Mouse (Mus musculus): ENCODE results near the gene Prpf40a. TPM values are rescaled to one million over a fixed set of nuclear protein-coding genes. Genes with fewer than 3 reads are reported as not detected.

The Prpf40a gene
- polyA plus RNA-seq, 1 experiment from 2014 or later: 130 TPM

DNA sequence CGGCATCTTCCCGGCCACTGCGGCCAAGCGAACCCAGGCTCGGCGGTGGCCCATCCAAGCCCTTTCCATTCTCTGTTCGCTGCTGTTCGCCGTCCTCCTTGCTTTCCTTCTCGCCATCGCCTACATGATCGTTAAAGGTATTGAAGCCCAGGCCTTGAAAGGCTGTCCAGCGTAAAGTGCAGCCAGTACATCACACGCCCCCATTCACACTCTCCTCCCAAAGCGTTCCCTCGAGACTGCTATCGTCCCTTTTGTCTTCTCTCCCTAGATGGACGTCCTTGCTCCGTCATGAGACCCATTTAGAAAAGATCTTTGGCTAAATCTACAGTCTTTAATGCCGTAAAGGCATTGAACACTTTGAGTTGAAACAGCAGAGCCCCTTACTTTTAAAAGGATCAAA, 1.3 kb upstream of the Prpf40a start:
- no peaks in the 10 kb centered on the region for H3K27me3 ChIP-seq (ENCODE audit: control insufficient read depth, insufficient read depth, low read length)
- peak overlapping the region; percentile 88 for H3K9ac ChIP-seq (ENCODE audit: low read depth, low read length)
- H3K4me2 ChIP-seq: peak overlapping the region; percentile 81
- WGBS (ENCODE audit: insufficient replicate concordance): under 1% methylated on average over 20 of the region's 20 CpGs
- ATAC-seq (replicated peaks; ENCODE audit: insufficient number of reproducible peaks, low FRiP score, low TSS enrichment): no peak
- peaks cover 9% of the 10 kb centered on the region for H3K36me3 ChIP-seq (ENCODE audit: control insufficient read depth, insufficient read depth, low read length)
- H3K4me1 ChIP-seq (ENCODE audit: control insufficient read depth, insufficient read depth, low read length): peaks cover 6% of the 10 kb centered on the region
- no peaks in the 10 kb centered on the region for H3K9me3 ChIP-seq (replicated peaks; ENCODE audit: control insufficient read depth, low read length)
- H3K27ac ChIP-seq (ENCODE audit: low read depth, low read length): peak overlapping the region; percentile 95
- peak overlapping the region; percentile 89 for H3K4me3 ChIP-seq (ENCODE audit: low read depth, low read length)

DNA sequence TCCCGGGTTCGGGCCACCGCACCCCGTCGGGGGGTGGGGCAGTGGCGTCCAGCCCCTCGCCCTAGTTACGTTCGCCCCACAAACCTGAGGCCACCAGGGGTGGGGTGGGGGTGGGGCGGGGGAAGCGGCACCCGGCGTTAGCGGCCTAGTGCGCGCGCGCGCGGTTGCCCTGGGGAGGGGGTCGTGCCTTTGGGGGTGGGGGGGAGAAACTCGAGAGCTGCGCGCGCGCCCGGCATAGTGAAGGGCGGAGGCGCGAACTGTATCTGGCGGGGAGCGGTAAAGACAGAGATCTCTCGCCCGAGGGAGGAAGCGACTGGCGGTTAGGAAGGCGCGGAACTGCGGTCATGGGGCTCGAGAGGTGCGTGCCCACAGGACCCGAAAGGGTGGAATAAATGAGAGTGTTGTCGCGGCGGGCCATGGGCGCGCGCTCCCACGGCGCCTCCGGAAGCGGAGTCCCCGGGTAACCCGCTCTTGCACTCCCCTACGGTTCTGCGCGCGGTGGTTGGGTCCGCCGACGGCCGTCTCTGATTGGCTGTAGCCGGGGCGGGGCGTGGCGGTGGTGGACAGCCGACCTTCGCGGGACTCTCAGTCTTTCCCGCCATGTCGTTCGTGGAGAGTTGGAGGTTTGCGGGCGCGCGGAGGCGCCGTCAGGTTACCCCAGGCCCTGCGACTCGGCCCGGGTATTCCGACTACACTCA, 588 bp upstream of the Prpf40a start, which contains the start of gene Arl6ip6:
Gene Arl6ip6 (plus strand): TSS at position 204 of the 698 bp plus-strand sequence.
- Histone ChIP-seq H3K4me1 (ENCODE audit: control insufficient read depth, insufficient read depth, low read length) (peaks cover 6% of the 10 kb centered on the region), H3K27me3 (ENCODE audit: control insufficient read depth, insufficient read depth, low read length) (no peaks in the 10 kb centered on the region), H3K4me3 (ENCODE audit: low read depth, low read length) (peak within 1 kb of the TSS; percentile 89), H3K36me3 (ENCODE audit: control insufficient read depth, insufficient read depth, low read length) (peaks cover 9% of the 10 kb centered on the region), H3K9ac (ENCODE audit: low read depth, low read length) (peak within 1 kb of the TSS; percentile 93), H3K9me3 (replicated peaks; ENCODE audit: control insufficient read depth, low read length) (no peaks in the 10 kb centered on the region), H3K27ac (ENCODE audit: low read depth, low read length) (peak within 1 kb of the TSS; percentile 95), H3K4me2 (peak within 1 kb of the TSS; percentile 81)
- WGBS (ENCODE audit: insufficient replicate concordance): under 1% methylated on average over 67 of the region's 82 CpGs
- ATAC-seq (replicated peaks; ENCODE audit: insufficient number of reproducible peaks, low FRiP score, low TSS enrichment): peak; percentile 92

GRCm38 (mm10) chr2:53189811-53190210, 1.3 kb downstream of the Prpf40a start:
- Histone ChIP-seq H3K4me2 (peak overlapping the region; percentile 62), H3K4me3 (ENCODE audit: low read depth, low read length) (peak overlapping the region; percentile 89; the same call in 1 of the 2 replicates), H3K9me3 (replicated peaks; ENCODE audit: control insufficient read depth, low read length) (no peaks in the 10 kb centered on the region), H3K4me1 (ENCODE audit: control insufficient read depth, insufficient read depth, low read length) (peaks cover 6% of the 10 kb centered on the region), H3K27me3 (ENCODE audit: control insufficient read depth, insufficient read depth, low read length) (no peaks in the 10 kb centered on the region), H3K9ac (ENCODE audit: low read depth, low read length) (no peak overlapping the region; the same call in 1 of the 2 replicates), H3K27ac (ENCODE audit: low read depth, low read length) (no peak overlapping the region), H3K36me3 (ENCODE audit: control insufficient read depth, insufficient read depth, low read length) (peaks cover 2% of the 10 kb centered on the region)
- WGBS (ENCODE audit: insufficient replicate concordance): 71% methylated on average over 3 of the region's 3 CpGs
- no peak for ATAC-seq (replicated peaks; ENCODE audit: insufficient number of reproducible peaks, low FRiP score, low TSS enrichment)

DNA sequence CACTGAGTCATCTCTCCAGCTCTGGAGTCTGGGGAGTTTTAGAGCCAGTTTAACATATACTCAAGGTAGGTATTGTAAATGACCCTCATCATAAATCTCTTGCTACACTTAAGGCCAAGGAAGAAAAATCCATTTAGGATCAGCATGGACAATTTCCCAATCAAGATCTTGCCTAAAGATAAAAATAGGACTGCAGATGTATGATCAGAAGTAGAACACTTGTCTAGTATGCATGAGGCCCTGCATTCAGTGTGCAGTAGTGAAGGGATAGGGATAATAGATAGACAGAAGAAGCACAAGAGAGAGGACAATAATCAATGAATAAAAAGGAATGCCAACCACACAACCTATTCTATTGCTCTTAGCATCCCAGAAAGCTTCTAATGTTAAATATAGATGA, 11.2 kb downstream of the Prpf40a start:
- ATAC-seq (replicated peaks; ENCODE audit: insufficient number of reproducible peaks, low FRiP score, low TSS enrichment): no peak
- Histone ChIP-seq H3K4me3 (ENCODE audit: low read depth, low read length) (no peak overlapping the region), H3K9me3 (replicated peaks; ENCODE audit: control insufficient read depth, low read length) (no peaks in the 10 kb centered on the region), H3K9ac (ENCODE audit: low read depth, low read length) (no peak overlapping the region), H3K36me3 (ENCODE audit: control insufficient read depth, insufficient read depth, low read length) (peaks cover 3% of the 10 kb centered on the region), H3K27ac (ENCODE audit: low read depth, low read length) (no peak overlapping the region), H3K4me2 (no peak overlapping the region), H3K27me3 (ENCODE audit: control insufficient read depth, insufficient read depth, low read length) (no peaks in the 10 kb centered on the region), H3K4me1 (ENCODE audit: control insufficient read depth, insufficient read depth, low read length) (no peaks in the 10 kb centered on the region; the same call in 1 of the 2 replicates)

DNA sequence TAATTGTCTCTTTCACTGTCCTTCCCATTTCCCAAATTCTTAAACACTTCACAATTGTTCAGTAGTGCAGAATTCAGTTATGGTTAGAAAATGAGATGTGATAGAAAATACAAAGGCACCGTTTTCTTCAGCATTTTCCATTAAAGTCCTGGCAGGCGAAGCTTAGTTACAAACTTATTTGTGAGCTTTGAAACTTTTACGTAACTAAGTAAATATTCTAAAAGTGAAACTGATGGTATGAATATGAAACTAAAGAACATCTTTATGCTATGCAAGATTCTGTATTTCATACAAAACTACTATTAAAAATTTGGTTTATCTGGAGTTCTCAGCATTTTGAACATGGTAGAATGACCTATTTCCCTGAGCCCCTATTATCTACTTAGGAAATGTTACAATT, 12.1 kb downstream of the Prpf40a start:
- Histone ChIP-seq H3K27me3 (ENCODE audit: control insufficient read depth, insufficient read depth, low read length) (no peaks in the 10 kb centered on the region), H3K9ac (ENCODE audit: low read depth, low read length) (no peak overlapping the region), H3K9me3 (replicated peaks; ENCODE audit: control insufficient read depth, low read length) (no peaks in the 10 kb centered on the region), H3K27ac (ENCODE audit: low read depth, low read length) (no peak overlapping the region), H3K4me2 (no peak overlapping the region), H3K4me1 (ENCODE audit: control insufficient read depth, insufficient read depth, low read length) (no peaks in the 10 kb centered on the region; the same call in 1 of the 2 replicates), H3K4me3 (ENCODE audit: low read depth, low read length) (no peak overlapping the region), H3K36me3 (ENCODE audit: control insufficient read depth, insufficient read depth, low read length) (peaks cover 3% of the 10 kb centered on the region)
- WGBS (ENCODE audit: insufficient replicate concordance): 90% methylated on average over 3 of the region's 3 CpGs
- ATAC-seq (replicated peaks; ENCODE audit: insufficient number of reproducible peaks, low FRiP score, low TSS enrichment): no peak

- Histone ChIP-seq H3K4me3 (ENCODE audit: low read depth, low read length) (no peak overlapping the region), H3K27ac (ENCODE audit: low read depth, low read length) (no peak overlapping the region), H3K9me3 (replicated peaks; ENCODE audit: control insufficient read depth, low read length) (no peaks in the 10 kb centered on the region), H3K27me3 (ENCODE audit: control insufficient read depth, insufficient read depth, low read length) (no peaks in the 10 kb centered on the region), H3K9ac (ENCODE audit: low read depth, low read length) (no peak overlapping the region), H3K4me2 (no peak overlapping the region), H3K36me3 (ENCODE audit: control insufficient read depth, insufficient read depth, low read length) (peaks cover 6% of the 10 kb centered on the region), H3K4me1 (ENCODE audit: control insufficient read depth, insufficient read depth, low read length) (no peaks in the 10 kb centered on the region)
- no peak for ATAC-seq (replicated peaks; ENCODE audit: insufficient number of reproducible peaks, low FRiP score, low TSS enrichment)
These were observed 17.1 kb downstream of the Prpf40a start for GRCm38 (mm10) chr2:53173966-53174365.

- no peaks in the 10 kb centered on the region for H3K9me3 ChIP-seq (replicated peaks; ENCODE audit: control insufficient read depth, low read length)
- no peak overlapping the region for H3K9ac ChIP-seq (ENCODE audit: low read depth, low read length)
- H3K4me2 ChIP-seq: no peak overlapping the region
- H3K4me3 ChIP-seq (ENCODE audit: low read depth, low read length): no peak overlapping the region
- H3K36me3 ChIP-seq (ENCODE audit: control insufficient read depth, insufficient read depth, low read length): peaks cover 17% of the 10 kb centered on the region
- ATAC-seq (replicated peaks; ENCODE audit: insufficient number of reproducible peaks, low FRiP score, low TSS enrichment): no peak
- no peaks in the 10 kb centered on the region for H3K27me3 ChIP-seq (ENCODE audit: control insufficient read depth, insufficient read depth, low read length)
- no peaks in the 10 kb centered on the region for H3K4me1 ChIP-seq (ENCODE audit: control insufficient read depth, insufficient read depth, low read length)
- H3K27ac ChIP-seq (ENCODE audit: low read depth, low read length): no peak overlapping the region
These were observed 44.2 kb downstream of the Prpf40a start for GRCm38 (mm10) chr2:53146852-53147251.

- Histone ChIP-seq H3K36me3 (ENCODE audit: control insufficient read depth, insufficient read depth, low read length) (no peaks in the 10 kb centered on the region), H3K4me1 (ENCODE audit: control insufficient read depth, insufficient read depth, low read length) (no peaks in the 10 kb centered on the region), H3K27ac (ENCODE audit: low read depth, low read length) (no peak overlapping the region), H3K9me3 (replicated peaks; ENCODE audit: control insufficient read depth, low read length) (no peaks in the 10 kb centered on the region), H3K4me3 (ENCODE audit: low read depth, low read length) (no peak overlapping the region), H3K9ac (ENCODE audit: low read depth, low read length) (no peak overlapping the region), H3K27me3 (ENCODE audit: control insufficient read depth, insufficient read depth, low read length) (no peaks in the 10 kb centered on the region), H3K4me2 (no peak overlapping the region)
- whole genome bisulfite sequencing (ENCODE audit: insufficient replicate concordance): 91% methylated on average over 9 of the region's 9 CpGs
- ATAC-seq (replicated peaks; ENCODE audit: insufficient number of reproducible peaks, low FRiP score, low TSS enrichment): no peak
These were observed 59.5 kb downstream of the Prpf40a start for GRCm38 (mm10) chr2:53131567-53131966.

- ATAC-seq (replicated peaks; ENCODE audit: insufficient number of reproducible peaks, low FRiP score, low TSS enrichment): no peak
- no peak overlapping the region for H3K27ac ChIP-seq (ENCODE audit: low read depth, low read length)
These were observed 62.0 kb downstream of the Prpf40a start for GRCm38 (mm10) chr2:53129070-53129469.

More at GRCm38 (mm10) chr2:53129070-53129469, 62.0 kb downstream of the Prpf40a start:
- Histone ChIP-seq H3K4me1 (ENCODE audit: control insufficient read depth, insufficient read depth, low read length) (no peaks in the 10 kb centered on the region), H3K9ac (ENCODE audit: low read depth, low read length) (no peak overlapping the region), H3K27me3 (ENCODE audit: control insufficient read depth, insufficient read depth, low read length) (no peaks in the 10 kb centered on the region), H3K4me3 (ENCODE audit: low read depth, low read length) (no peak overlapping the region), H3K36me3 (ENCODE audit: control insufficient read depth, insufficient read depth, low read length) (no peaks in the 10 kb centered on the region), H3K4me2 (no peak overlapping the region), H3K9me3 (replicated peaks; ENCODE audit: control insufficient read depth, low read length) (no peaks in the 10 kb centered on the region)
- WGBS (ENCODE audit: insufficient replicate concordance): 83% methylated on average over 6 of the region's 6 CpGs
